Mouse (Mus musculus) v-Abl transformed pro-B cells (cell line): ENCODE results near the gene Tekt3.

Experiments used
- in situ Hi-C, 2 experiments: fragments of 400-800 bp; cut with MboI; formaldehyde crosslinking; loops; one replicate each; pipeline ENCODE4 v1.15.1; 2025; ENCODE audit not compliant: unreplicated experiment in 2 of 2

Tekt3 gene

DNA sequence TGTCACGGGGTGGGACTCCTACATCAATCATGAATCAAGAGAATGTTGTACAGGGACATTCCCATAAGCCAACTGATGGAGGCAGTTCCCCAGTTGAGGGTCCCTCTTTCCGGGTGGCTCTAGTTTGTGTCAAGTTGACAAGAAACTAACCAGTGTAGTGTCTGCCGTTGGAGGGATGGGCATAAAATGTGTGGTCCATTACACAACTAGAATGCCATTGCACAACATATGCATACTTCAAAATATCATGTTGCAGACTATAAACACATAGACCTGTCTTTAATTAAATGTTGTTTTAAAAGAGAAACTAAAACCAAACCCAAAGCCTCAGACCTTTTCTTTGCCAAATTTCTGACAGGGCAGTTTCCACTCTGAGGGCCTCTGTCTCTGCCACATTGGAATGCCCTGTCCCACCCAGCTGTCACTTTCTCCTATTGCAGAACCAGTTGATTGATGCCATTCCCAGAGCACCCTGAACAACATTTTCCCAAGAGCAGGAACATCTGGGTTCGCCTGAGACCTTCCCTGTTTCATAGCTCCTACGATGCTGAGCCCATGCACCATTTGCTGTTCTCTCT, 3.0 kb upstream of the Tekt3 start:
- in situ Hi-C loops = no loop called here

DNA sequence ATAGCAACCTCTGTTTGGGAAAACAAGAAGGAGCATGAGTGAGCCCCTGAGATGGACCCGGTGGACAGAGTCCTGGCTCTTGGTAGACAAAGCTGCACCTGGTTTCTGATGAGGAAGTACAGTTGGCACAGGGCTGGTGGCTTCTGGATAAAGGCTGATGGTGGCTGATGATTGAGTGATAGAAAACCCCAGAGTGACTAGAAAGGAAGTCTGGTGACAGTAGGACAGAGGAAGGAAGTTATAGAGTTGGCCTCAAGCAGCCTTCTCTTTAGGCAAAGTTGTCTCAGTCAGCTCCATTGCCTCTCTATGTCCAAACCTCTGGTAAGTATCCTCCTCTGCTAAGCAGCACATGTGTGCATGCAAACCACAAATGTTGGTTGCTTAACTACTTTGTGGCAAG, 1.5 kb upstream of the Tekt3 start:
- in situ Hi-C loops = no loop called here

GRCm38 (mm10) chr11:63066526-63066925, 5.1 kb downstream of the Tekt3 start:
- in situ Hi-C loops = no loop called here

DNA sequence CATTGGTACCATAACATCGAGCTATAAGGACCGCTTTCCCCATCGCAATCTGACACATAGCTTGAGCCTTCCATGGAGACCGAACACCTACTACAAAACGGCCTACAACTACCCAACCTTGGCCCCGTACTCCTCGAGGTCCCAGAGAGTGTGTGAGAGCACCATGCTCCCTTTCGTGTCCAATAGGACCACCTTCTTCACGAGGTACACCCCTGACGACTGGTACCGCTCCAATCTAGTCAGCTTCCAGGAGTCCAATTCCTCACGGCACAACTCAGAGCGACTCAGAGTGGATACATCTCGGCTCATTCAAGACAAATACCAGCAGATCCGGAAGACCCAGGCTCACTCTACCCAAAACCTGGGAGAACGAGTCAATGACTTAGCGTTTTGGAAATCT, 8.6 kb downstream of the Tekt3 start:
- in situ Hi-C loops = no loop called here

GRCm38 (mm10) chr11:63084536-63084935, 23.1 kb downstream of the Tekt3 start:
- in situ Hi-C loops = no loop called here

DNA sequence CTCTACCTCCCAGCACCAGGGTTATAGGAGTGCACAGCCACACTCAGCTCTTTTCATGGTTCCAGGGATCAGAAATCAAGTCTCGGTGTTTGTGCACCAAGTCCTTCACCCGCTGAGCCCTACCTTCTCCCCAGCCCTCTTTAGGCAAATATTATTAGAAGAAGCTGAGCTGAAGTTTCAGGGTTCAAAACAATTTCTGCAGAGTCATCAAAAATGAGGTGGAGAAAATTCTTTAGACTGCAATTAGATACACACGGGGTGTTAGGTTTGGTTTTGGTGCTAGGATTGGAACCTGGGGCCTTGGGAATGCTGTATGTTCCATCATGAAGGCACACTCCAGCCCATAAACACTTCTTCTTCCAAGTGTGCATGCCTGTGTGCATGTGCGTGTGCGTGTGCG, 27.2 kb downstream of the Tekt3 start:
- in situ Hi-C loops = no loop called here

- in situ Hi-C loops = no loop called here
These were observed 28.8 kb downstream of the Tekt3 start for GRCm38 (mm10) chr11:63090210-63090609.

- in situ Hi-C loops = no loop called here
These were observed 29.5 kb downstream of the Tekt3 start for GRCm38 (mm10) chr11:63090986-63091385.

DNA sequence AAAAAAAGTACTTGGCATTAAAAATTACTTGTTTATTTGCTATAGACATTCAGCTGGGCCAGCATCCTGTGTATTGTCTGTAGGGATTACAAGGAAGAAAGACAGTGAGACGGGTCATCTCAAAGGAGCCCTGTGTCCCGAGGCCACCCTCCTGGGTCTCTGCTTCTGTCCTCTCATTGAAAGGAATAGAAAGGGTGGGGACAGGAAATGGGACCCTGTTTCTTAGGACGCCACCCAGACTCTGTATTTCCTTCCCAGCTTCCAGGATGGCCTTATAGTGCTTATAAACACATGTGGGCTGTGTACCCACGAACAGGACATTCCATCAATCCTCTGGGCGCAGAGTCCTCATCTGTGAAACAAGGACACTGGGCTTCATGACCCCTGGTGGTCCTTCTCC, 30.8 kb downstream of the Tekt3 start:
- in situ Hi-C loops = no loop called here

- in situ Hi-C loops = no loop called here
These were observed 32.1 kb downstream of the Tekt3 start for GRCm38 (mm10) chr11:63093601-63094000.

GRCm38 (mm10) chr11:63094496-63094895, 33.0 kb downstream of the Tekt3 start:
- in situ Hi-C loops = no loop called here

- in situ Hi-C loops = no loop called here
These were observed 36.6 kb downstream of the Tekt3 start for GRCm38 (mm10) chr11:63098016-63098415.

- in situ Hi-C loops = no loop called here
These were observed 37.9 kb downstream of the Tekt3 start for GRCm38 (mm10) chr11:63099390-63099789.

- in situ Hi-C loops = no loop called here
These were observed 41.8 kb downstream of the Tekt3 start for GRCm38 (mm10) chr11:63103256-63103655.

DNA sequence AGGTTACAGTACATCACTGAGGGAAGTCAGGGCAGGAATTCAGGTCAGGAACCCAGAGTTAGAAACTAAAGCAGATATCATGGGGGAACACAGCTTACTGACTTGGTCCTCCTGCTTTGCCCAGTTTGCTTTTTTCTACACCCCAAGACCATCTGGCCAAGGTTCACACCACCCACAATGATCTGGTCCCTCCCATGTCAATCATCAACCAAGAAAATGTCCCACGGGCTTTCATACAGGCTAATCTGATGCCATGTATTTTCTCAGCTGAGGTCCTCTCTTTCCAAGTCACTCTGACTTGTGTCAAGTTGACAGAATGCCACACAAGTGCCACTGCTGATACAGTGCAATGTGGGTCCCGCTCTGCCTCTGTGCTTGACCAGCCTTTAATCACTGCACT, 42.6 kb downstream of the Tekt3 start:
- in situ Hi-C loops = no loop called here

GRCm38 (mm10) chr11:63109230-63109775, 47.8 kb downstream of the Tekt3 start:
- in situ Hi-C loops = no loop called here

GRCm38 (mm10) chr11:63110329-63110728, 48.9 kb downstream of the Tekt3 start:
- in situ Hi-C loops = no loop called here

- in situ Hi-C loops = no loop called here
These were observed 53.6 kb downstream of the Tekt3 start for GRCm38 (mm10) chr11:63114807-63115641.

DNA sequence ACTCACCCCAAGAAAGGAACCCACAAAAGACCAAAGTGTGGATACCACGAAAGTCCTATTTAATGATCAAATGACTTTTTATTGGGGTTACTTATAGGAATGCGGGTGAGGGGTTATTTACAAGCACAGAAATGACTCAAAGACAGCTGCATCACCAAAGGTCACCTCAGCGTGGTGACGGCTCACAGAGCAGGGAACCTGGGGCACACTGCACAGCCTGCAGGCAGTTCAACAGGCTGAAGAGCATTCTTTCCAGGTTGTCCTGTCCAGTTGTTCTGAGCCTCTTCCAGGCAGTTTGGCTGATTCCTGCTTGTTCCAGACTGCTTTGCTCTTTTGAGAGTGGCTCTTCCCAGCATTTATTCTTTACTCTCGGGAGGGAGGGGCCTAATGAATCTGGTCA, 55.2 kb downstream of the Tekt3 start:
- in situ Hi-C loops = no loop called here

DNA sequence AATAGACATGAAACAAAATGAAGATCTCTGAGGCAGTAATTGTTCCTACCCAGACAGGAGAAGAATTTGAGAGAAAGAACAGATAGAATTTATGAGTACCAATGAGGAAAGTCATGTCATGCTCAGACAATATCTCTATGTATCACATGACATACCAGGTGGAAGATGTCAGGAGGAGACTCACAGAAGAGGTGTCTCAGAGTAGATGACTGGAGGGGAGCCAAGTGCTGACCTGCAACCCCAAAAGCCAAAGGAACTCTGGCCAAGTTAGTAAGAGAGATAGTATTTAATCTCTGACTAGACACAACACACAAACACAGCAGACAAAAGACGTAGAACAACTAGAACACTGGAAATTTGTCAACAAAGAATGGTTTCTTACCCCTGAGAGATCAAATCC, 55.8 kb downstream of the Tekt3 start:
- in situ Hi-C loops = no loop called here

- in situ Hi-C loops = no loop called here
These were observed 58.3 kb downstream of the Tekt3 start for GRCm38 (mm10) chr11:63119791-63120190.

GRCm38 (mm10) chr11:63122249-63122648, 60.8 kb downstream of the Tekt3 start:
- in situ Hi-C loops = no loop called here
